Mouse (Mus musculus) E14TG2a.4 (cell line): ENCODE measurements around the gene Chd2.
A peak's percentile ranks its signal among the peaks of the same experiment; 100 is the strongest.

Experiments used
- H3K27me3 ChIP-seq: 2 replicates; pipeline ENCODE4 v1.6.1; 2014; ENCODE audit warnings: low read length, control low read depth; ENCODE audit not compliant: insufficient read depth
- H3K36me3 ChIP-seq: 2 replicates; pipeline ENCODE4 v1.6.1; 2014; ENCODE audit warnings: low read length, control low read depth; ENCODE audit not compliant: insufficient read depth
- H3K4me1 ChIP-seq: replicated peaks from 2 replicates; pipeline ENCODE4 v1.6.1; 2014; ENCODE audit warnings: low read depth, low read length, control low read depth
- H3K4me3 ChIP-seq: replicated peaks from 2 replicates; pipeline ENCODE4 v1.5.1; 2014; ENCODE audit warnings: mild to moderate bottlenecking, low read length
- H3K9me3 ChIP-seq: 2 replicates; pipeline ENCODE4 v1.6.1; 2014; ENCODE audit warnings: low read length, control low read depth
- CTCF ChIP-seq: conservative IDR thresholded peaks from 2 replicates; pipeline ENCODE4 v1.5.1; 2014; ENCODE audit warnings: low read length
- NANOG ChIP-seq: IDR thresholded peaks from 2 replicates; pipeline ENCODE4 v1.6.1; 2014; ENCODE audit warnings: borderline replicate concordance, low read length, mixed read lengths
- POU5F1 ChIP-seq: IDR thresholded peaks from 2 replicates; pipeline ENCODE4 v1.6.1; 2014; ENCODE audit warnings: low read length, borderline replicate concordance

The Chd2 gene

GRCm38 (mm10) chr7:73405550-73405949, 136.1 kb downstream of the Chd2 start:
- H3K9me3 ChIP-seq: peaks cover 23% of the 10 kb centered on the region
- H3K4me3 ChIP-seq: no peak overlapping the region
- H3K27me3 ChIP-seq: peaks cover 95% of the 10 kb centered on the region
- no peaks in the 10 kb centered on the region for H3K36me3 ChIP-seq
- peaks cover 32% of the 10 kb centered on the region for H3K4me1 ChIP-seq
- TF ChIP-seq POU5F1 (no peak), NANOG (no peak), CTCF (no peak)

- Histone ChIP-seq H3K4me3 (no peak overlapping the region), H3K27me3 (peaks cover 95% of the 10 kb centered on the region), H3K4me1 (peaks cover 45% of the 10 kb centered on the region), H3K36me3 (no peaks in the 10 kb centered on the region), H3K9me3 (peaks cover 23% of the 10 kb centered on the region)
- TF ChIP-seq NANOG: no peak; the same call in 1 of the 2 replicates
- TF ChIP-seq POU5F1: no peak
- no peak for TF ChIP-seq CTCF
Measured at GRCm38 (mm10) chr7:73403538-73403937, 138.1 kb downstream of the Chd2 start.

- H3K4me3 ChIP-seq: no peak overlapping the region
- no peaks in the 10 kb centered on the region for H3K36me3 ChIP-seq
- peaks cover 20% of the 10 kb centered on the region for H3K9me3 ChIP-seq
- no peak for TF ChIP-seq CTCF
- peaks cover 54% of the 10 kb centered on the region for H3K4me1 ChIP-seq
- peaks cover 95% of the 10 kb centered on the region for H3K27me3 ChIP-seq
Measured at GRCm38 (mm10) chr7:73402671-73403070, 139.0 kb downstream of the Chd2 start.

- peaks cover 95% of the 10 kb centered on the region for H3K27me3 ChIP-seq
- H3K9me3 ChIP-seq: peaks cover 14% of the 10 kb centered on the region
- no peak overlapping the region for H3K4me3 ChIP-seq
- H3K36me3 ChIP-seq: no peaks in the 10 kb centered on the region
- TF ChIP-seq POU5F1: no peak
- H3K4me1 ChIP-seq: peaks cover 58% of the 10 kb centered on the region
Measured at GRCm38 (mm10) chr7:73402106-73402505, 139.5 kb downstream of the Chd2 start.

- peaks cover 96% of the 10 kb centered on the region for H3K27me3 ChIP-seq
- H3K36me3 ChIP-seq: no peaks in the 10 kb centered on the region
- no peaks in the 10 kb centered on the region for H3K9me3 ChIP-seq
- TF ChIP-seq POU5F1: peak; percentile 97
- peak; percentile 94 for TF ChIP-seq NANOG
- TF ChIP-seq CTCF: no peak
- H3K4me3 ChIP-seq: peak overlapping the region; percentile 70
- peaks cover 58% of the 10 kb centered on the region for H3K4me1 ChIP-seq
Measured at GRCm38 (mm10) chr7:73400051-73400916, 141.3 kb downstream of the Chd2 start.

- Histone ChIP-seq H3K4me3 (peak overlapping the region; percentile 70), H3K9me3 (no peaks in the 10 kb centered on the region), H3K36me3 (no peaks in the 10 kb centered on the region), H3K4me1 (peaks cover 58% of the 10 kb centered on the region), H3K27me3 (peaks cover 96% of the 10 kb centered on the region)
- TF ChIP-seq CTCF: peak; percentile 65
- TF ChIP-seq POU5F1: no peak
- peak; percentile 11; the same call in 1 of the 2 replicates for TF ChIP-seq NANOG
Measured at GRCm38 (mm10) chr7:73399501-73400044, 142.1 kb downstream of the Chd2 start.

GRCm38 (mm10) chr7:73398806-73399442, 142.7 kb downstream of the Chd2 start:
- Histone ChIP-seq H3K27me3 (peaks cover 97% of the 10 kb centered on the region), H3K4me3 (peak overlapping the region; percentile 70), H3K9me3 (no peaks in the 10 kb centered on the region), H3K4me1 (peaks cover 56% of the 10 kb centered on the region), H3K36me3 (no peaks in the 10 kb centered on the region)
- TF ChIP-seq NANOG (no peak), CTCF (no peak), POU5F1 (no peak)

GRCm38 (mm10) chr7:73398319-73398718, 143.3 kb downstream of the Chd2 start:
- TF ChIP-seq CTCF (no peak), NANOG (no peak), POU5F1 (no peak)
- Histone ChIP-seq H3K27me3 (peaks cover 97% of the 10 kb centered on the region), H3K4me3 (peak overlapping the region; percentile 70), H3K36me3 (no peaks in the 10 kb centered on the region), H3K9me3 (no peaks in the 10 kb centered on the region), H3K4me1 (peaks cover 56% of the 10 kb centered on the region)

GRCm38 (mm10) chr7:73394013-73394409, 147.6 kb downstream of the Chd2 start:
- Histone ChIP-seq H3K4me1 (peaks cover 62% of the 10 kb centered on the region), H3K9me3 (no peaks in the 10 kb centered on the region), H3K36me3 (no peaks in the 10 kb centered on the region), H3K27me3 (peaks cover 96% of the 10 kb centered on the region), H3K4me3 (no peak overlapping the region)
- TF ChIP-seq CTCF (no peak), NANOG (no peak), POU5F1 (no peak)
